Mouse (Mus musculus) liver (tissue): ENCODE results near the gene Cdh5.
"Not testable (repeated sequence)": the region's sequence is repeated elsewhere in the genome, so short reads cannot be mapped to it uniquely, and the experiment has no call there.

Experiments
- DNase-seq: peaks from one replicate; pipeline ENCODE4 v3.0.0-alpha.2; 2020; ENCODE audit warnings: mixed read lengths

Cdh5 gene

GRCm38 (mm10) chr8:104101415-104101814, at the start of gene Cdh5:
Gene Cdh5 (plus strand): TSS chr8:104101625.
- peak; percentile 19 for DNase-seq

GRCm38 (mm10) chr8:104059922-104060321, 41.5 kb upstream of the Cdh5 start:
- no peak for DNase-seq

GRCm38 (mm10) chr8:104060446-104060845, 41.0 kb upstream of the Cdh5 start:
- no peak for DNase-seq

GRCm38 (mm10) chr8:104061048-104061988, 40.1 kb upstream of the Cdh5 start:
- no peak for DNase-seq

- DNase-seq: no peak
These were observed 39.2 kb upstream of the Cdh5 start for GRCm38 (mm10) chr8:104061989-104062820.

- no peak for DNase-seq
These were observed 36.2 kb upstream of the Cdh5 start for GRCm38 (mm10) chr8:104065223-104065622.

GRCm38 (mm10) chr8:104065906-104066518, 35.4 kb upstream of the Cdh5 start:
- no peak for DNase-seq

GRCm38 (mm10) chr8:104067390-104067925, 34.0 kb upstream of the Cdh5 start:
- DNase-seq: no peak

- DNase-seq: peak; percentile 12
These were observed 32.9 kb upstream of the Cdh5 start for GRCm38 (mm10) chr8:104068421-104069035.

- not testable (repeated sequence) for DNase-seq
These were observed 31.1 kb upstream of the Cdh5 start for GRCm38 (mm10) chr8:104070201-104070865.

- DNase-seq: no peak
These were observed 30.5 kb upstream of the Cdh5 start for GRCm38 (mm10) chr8:104070949-104071348.

GRCm38 (mm10) chr8:104075079-104075478, 26.3 kb upstream of the Cdh5 start:
- no peak for DNase-seq

- DNase-seq: peak; percentile 8
These were observed 24.6 kb upstream of the Cdh5 start for GRCm38 (mm10) chr8:104076541-104077412.

- DNase-seq: no peak
These were observed 23.3 kb upstream of the Cdh5 start for GRCm38 (mm10) chr8:104078091-104078490.

- no peak for DNase-seq
These were observed 16.1 kb upstream of the Cdh5 start for GRCm38 (mm10) chr8:104085281-104085680.

- no peak for DNase-seq
These were observed 14.8 kb upstream of the Cdh5 start for GRCm38 (mm10) chr8:104086615-104087014.

GRCm38 (mm10) chr8:104087091-104087490, 14.3 kb upstream of the Cdh5 start:
- no peak for DNase-seq

GRCm38 (mm10) chr8:104087878-104088277, 13.5 kb upstream of the Cdh5 start:
- DNase-seq: not testable (repeated sequence)

- DNase-seq: no peak
These were observed 12.5 kb upstream of the Cdh5 start for GRCm38 (mm10) chr8:104088881-104089280.

- DNase-seq: peak; percentile 15
These were observed 10.2 kb upstream of the Cdh5 start for GRCm38 (mm10) chr8:104090993-104091900.
